Mouse (Mus musculus): ENCODE measurements around the gene Mreg.
"Not testable (repeated sequence)": the region's sequence is repeated elsewhere in the genome, so short reads cannot be mapped to it uniquely, and the experiment has no call there.

Mreg gene

DNA sequence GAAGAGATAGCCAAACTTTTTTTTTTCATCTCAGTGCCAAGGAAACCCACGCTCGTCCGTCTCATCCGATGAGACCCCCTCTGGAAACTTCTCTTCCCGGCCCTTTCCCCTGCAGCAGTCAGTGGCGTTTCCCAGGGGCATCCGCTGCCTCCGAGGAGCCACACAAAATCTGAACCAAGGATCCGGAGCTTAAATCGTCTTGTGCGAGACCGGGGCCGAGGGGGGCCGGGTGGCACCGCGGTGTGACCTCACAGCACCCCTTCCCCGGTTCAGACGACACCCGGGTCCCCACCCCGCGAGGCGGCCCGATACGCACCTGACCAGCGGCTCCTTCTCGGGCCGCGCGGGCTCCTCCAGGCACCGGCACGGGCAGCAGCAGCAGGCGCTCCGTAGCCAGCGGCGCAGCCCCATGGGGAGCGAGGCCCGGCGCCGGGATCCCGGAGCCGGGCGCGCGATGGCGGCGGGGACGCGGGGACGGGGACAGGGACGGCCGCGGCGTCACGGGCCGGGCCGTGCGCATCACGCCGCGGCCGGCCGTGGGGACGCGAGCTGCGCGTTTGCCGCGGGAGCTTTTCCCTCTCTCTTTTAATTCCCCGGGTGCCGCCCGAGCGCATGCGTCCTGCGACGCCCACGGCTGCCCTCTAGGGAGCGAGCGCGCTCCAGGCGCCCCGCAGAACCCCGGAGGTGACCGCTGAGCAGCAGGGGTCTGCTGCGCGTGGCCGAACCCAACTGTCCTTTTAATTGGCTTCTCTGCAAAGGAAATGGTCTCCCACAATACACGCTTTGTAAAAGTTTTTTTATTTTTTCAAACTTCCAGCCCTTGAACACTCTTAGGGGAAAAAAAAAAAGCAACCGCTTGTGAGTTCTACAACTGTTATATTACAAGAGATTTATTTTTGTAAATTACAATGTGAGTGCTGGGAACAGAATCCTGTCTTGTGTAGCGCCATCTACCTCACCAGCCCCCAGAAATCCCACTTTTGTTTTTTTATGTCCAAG is at the start of gene Mreg:
Gene Mreg (minus strand): TSS at position 607 of the 999 bp plus-strand sequence.
- peak; percentile 86 for DNase-seq (ENCODE audit: low read depth, low spot score)

GRCm38 (mm10) chr1:72256381-72257256 is 44.5 kb upstream of the Mreg start:
- DNase-seq (ENCODE audit: low read depth, low spot score), result no peak

DNA sequence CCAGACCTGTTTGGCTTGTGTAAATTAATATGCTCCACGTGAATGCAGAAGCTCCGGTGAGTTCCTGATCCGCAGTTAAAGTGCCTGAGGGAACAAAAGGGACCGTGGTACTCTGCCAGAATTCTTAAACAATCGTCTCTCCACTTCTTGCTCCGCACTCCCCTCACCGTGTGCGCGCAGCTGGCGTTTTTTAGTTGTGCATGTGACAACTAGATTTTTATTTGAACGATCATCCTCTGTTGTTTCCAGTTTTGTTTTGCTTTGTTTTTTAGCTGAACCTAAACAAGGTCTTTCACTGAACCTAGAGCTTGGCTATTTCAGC is 43.7 kb upstream of the Mreg start:
- no peak for DNase-seq (ENCODE audit: low read depth, low spot score)

DNA sequence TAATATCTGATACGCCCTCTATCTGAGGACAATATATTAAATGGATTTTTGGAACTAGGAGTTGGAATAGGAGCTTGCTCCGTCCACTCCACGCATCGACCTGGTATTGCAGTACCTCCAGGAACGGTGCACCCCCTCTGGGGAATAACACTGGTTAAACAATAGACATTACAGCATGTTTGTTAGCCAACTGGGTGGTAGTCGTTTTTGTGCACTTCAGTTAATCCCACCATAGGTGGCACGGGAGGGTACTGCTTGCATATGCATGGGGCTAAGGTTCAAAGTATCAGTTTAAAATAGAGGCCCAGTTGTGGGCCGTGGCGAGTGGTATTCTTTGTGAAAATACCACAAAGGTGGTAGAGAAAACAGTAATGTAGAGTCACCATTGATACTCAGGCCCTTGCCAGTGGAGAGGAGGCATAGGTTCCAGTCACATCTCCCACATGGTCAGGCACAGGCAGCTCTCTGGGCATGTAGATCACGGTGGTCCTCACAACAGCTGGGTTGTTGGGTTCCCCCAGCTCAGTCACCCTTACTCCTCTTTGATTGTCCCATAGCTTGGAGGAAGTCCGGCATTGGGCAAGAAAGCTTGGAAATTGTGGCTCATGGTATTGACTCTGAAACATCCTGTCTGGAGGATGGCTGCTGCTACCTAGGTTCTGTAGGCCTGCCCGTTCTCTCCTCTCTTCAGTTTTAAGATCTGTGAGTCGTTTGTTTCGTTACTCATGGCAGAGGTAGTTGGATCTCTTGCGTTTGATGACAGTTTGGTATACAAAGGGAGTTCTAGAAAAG is 43.2 kb upstream of the Mreg start:
- DNase-seq (ENCODE audit: low read depth, low spot score), result peak; percentile 92

- peak; percentile 95 for DNase-seq (ENCODE audit: low read depth, low spot score)
Observed at GRCm38 (mm10) chr1:72254545-72255061, 42.5 kb upstream of the Mreg start.

DNA sequence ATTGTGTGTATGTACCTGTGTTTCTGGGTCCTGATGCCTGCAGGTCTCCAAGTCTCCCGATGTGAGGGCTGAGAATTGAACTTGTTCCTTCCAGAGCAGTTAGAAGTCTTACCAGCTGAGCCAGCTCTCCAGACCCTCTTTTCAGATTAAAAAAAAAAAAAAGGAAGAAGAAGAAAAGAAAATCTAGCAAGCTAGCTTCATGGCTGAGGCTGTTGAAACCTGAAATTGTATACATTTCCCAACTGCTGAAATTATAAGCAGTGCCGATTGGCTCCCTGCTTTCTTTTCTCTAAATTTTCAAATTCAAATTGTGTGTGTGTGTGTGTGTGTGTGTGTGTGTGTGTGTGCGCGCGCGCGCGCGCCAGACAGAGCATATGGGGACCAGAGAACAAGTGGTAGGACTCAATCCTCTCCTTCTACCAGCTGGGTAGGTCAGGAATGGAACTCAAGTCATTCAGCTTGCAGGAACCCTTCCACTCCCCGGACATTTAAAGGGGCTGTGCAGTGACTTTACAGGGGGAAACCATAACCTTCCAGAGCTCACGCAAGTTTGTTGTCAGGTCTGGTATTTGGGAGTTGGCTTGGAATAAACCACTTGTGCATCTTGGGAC is 41.9 kb upstream of the Mreg start:
- peak; percentile 17 for DNase-seq (ENCODE audit: low read depth, low spot score)

DNA sequence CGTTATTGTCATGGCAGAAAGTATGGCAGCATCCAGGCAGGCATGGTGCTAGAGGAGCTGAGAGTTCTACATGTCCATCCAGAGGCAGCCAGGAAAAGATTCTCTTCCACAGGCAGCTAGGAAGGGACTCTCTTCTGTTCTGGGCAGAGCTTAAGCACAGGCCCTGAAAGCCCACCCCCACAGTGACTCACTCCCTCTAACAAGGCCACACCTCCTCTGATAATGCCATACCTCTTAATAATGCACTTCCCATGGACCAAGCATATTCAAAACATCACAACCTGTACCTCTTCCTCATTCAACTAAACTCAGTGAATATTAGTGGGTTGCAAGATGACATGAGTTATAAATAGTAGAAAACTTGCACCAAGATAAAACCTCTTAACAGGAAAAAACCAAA is 39.7 kb upstream of the Mreg start:
- DNase-seq (ENCODE audit: low read depth, low spot score), result no peak

DNA sequence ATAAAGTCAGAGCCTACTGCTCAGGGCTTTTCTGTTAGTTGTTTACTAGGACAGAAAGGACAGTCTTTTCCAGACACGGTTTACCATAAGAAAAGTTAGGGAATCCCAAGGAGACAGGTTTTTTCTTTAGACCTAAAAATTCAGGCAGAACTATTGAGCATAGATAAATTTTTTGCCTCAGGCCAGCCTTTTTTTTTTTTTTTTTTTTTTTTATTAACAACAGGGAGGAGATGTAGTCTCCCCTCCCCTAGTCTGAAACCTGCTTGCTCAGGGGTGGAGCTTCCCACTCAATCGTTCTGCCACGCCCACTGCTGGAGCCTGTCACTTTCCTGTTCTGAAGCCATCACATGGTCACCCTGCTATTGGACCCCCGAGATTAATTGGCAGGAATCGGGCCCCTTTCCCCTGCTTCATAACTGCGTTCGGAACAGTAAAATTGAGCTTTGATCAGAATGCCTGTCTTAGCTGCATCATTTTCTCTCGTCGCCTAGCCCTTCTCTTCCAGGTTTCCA is 36.2 kb upstream of the Mreg start:
- not testable (repeated sequence) for DNase-seq (ENCODE audit: low read depth, low spot score)

DNA sequence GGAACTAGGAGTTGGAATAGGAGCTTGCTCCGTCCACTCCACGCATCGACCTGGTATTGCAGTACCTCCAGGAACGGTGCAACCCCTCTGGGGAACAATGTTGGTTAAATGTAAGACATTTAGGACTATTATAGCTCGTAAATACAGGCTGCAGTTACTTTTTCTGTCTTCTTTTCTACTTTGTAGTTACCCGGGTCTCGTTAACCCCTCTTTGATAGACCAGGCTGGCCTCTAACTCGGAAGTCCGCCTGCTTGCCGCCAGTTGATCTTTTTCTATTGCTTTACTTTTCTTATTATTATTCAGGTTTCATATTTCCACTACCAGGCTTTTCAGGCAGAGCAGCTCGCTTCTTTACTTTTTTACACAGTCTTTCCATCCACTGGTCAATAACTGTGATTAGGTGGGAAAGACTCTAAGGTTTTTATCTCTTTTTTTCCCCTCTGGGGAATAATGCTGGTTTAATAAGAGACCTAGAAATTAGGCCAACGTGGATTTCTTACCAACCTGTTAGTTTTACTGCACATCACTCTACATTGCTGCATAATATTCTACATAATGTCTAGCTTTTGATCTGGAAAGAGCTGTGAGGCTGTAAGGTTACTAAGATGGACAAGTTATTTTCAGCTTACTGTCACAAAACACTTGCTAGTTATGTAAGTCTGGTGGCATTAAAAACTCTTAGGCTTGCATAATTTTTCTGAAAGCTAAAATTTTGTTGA is 32.4 kb upstream of the Mreg start:
- peak; percentile 88 for DNase-seq (ENCODE audit: low read depth, low spot score)

DNA sequence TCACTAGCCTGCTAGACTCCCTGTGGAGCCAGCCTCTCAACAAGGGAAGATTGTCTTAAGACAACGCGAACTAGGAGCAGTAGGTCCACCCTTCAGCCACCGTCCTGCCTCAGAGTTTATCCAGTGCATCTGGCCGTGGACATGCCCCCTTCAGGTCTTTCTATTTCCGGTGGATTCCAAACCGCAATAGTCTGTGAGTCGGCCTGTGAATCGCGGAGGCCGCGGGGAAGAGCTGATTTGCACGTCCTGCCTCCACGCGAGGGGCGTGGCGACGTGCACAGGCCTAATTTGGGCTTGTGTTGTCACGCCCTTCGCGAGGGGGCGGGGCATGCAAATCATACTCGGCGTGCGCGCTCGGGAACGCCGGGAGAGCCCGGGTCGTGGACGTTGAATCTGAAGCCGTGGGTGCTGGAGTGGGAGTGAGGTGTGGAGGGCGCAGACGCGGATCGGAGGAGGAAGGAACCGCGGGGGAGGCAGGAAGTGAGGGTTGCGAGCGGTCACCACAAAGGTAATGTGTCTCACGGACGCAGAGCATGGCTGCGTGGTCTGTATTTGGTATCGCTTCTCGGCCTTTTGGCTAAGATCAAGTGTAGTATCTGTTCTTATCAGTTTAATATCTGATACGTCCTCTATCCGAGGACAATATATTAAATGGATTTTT is 31.7 kb upstream of the Mreg start:
- peak; percentile 100 for DNase-seq (ENCODE audit: low read depth, low spot score)

DNA sequence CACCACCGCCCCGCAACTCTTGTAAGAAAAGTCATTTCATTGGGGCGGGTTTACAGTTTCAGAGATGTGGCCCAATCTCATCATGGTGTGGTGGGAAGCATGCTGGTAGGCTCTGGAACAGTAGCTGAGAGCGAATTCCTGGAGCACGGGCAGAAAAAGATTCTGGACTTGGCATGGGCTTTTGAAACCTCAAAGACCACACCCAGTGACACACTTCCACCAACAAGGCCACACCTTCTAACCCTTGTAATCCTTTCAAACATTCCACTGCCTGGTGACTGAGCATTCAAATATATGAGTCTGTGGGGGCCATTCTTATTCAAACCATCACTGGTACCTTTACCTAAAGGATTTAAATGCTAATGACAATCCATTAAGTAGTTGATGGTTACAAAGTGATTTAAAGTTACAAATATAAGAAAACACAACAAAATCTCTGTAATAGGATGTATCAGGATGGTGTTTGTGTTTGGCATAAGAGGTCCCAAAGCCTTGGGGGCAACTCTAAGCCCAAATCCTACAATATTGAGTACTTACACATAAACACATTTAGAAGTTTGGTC is 30.6 kb upstream of the Mreg start:
- DNase-seq (ENCODE audit: low read depth, low spot score), result no peak

GRCm38 (mm10) chr1:72239113-72239512 is 27.0 kb upstream of the Mreg start:
- not testable (repeated sequence) for DNase-seq (ENCODE audit: low read depth, low spot score)

DNA sequence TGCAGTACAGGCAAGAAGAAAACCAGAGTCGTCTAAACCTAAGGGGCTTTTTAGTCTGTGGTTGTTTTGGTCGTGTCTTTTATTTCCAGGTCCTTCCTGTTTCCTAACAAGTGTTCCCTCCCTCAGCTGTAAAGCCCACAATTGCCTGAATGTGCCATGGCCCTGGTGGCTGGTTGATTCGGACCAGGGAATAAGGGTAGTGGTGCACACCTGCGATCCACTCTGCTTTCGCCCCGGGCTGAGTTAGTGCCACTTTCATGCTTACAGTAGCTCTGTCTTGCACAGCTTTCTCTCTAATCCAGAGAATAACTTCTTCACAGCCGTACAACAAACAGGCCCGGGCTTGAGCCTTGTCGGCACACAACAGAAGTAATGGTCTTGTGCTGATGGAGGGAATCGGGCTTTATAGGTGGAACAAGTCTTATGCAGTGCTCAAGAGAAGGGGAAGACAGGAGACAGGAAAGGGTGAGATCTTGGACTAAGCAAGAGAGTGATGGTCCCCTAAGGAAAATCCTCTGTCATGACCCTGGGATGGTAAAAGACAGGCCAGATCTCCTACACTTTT is 26.0 kb upstream of the Mreg start:
- peak; percentile 76 for DNase-seq (ENCODE audit: low read depth, low spot score)

DNA sequence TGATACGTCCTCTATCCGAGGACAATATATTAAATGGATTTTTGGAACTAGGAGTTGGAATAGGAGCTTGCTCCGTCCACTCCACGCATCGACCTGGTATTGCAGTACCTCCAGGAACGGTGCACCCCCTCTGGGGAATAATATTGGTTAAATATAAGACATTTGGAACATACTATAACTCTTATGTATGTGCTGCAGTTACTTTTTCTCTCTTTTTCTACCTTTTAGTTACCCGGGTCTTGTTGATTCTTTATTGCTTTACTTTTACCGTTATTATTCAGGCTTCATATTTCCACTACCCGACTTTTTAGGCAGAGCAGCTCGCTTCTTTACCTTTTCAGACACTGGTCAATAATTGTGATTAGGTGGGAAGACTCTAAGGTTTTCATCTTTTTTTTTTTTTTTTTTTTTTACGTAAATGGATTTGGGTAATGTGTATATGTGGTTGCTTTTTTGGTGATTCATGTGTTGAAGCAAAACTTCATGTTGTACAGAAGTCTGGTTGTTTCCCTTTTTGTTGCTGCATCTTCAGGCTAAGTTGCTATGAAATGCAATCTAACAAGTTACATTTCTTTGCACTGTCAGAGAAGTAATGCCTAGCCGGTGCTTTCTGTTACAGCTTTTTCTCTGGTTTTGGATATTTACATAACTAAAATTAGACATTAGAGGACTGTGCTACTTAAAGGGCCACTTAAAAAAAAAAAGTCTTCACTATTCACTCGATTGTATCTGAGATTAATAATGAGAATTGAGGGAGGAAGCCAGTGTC is 25.1 kb upstream of the Mreg start:
- peak; percentile 83 for DNase-seq (ENCODE audit: low read depth, low spot score)

- peak; percentile 91 for DNase-seq (ENCODE audit: low read depth, low spot score)
Observed at GRCm38 (mm10) chr1:72236363-72237006, 24.4 kb upstream of the Mreg start.

DNA sequence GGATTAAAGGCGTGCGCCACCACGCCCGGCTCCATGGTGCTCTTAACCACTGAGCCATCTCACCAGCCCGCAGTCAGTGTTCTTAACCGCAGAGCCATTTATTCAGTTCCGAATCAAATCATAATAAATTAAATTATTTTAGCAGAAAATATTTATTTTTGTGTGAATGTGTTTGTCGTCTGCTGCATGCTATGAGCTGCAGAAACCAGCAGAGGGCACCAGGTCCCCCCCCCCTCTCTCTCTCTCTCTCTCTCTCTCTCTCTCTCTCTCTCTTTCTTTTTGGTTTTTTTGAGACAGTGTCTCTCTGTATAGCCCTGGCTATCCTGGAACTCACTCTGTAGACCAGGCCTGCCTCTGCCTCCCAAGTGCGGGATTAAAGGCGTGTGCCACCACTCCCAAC is 20.5 kb upstream of the Mreg start:
- peak; percentile 78 for DNase-seq (ENCODE audit: low read depth, low spot score)

DNA sequence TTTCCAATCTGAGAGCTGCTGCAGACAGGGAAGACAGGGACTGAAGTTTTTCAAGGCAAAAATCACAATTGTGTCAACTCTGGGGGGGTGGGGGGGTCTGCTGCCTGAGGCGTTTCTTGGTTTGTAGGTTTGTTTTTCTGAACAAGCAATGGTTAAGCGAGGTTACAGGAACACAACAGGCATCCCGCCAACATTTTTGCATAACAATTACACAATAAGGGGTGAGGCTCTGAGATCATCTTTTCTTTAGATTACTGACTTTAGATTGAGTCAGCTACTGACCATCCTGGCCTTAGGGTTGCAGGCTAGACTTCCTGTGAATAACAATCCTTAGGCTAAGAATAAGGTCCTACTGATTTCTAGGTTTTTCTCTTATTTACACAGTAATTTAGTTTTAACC is 16.9 kb upstream of the Mreg start:
- no peak for DNase-seq (ENCODE audit: low read depth, low spot score)

DNA sequence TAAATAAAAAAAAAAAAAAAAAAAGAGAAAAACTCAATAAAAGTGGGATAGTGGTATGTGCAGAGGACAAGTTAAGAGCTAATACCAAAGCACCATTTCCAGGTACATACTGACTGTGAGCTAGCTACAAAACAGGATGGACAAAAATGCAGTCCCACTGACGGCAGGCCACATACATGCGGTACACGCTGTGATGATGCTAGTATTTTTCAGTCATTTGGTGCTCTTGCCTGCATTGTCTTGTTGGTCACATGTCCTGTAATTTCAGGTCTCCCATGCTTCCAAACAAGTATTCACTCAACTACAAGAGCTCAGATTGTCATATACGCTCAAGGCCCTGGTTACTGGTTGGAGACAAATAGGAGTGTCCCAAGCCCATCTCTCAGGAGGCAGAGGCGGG is 15.4 kb upstream of the Mreg start:
- DNase-seq (ENCODE audit: low read depth, low spot score), result no peak

Data from A20 (cell line).